8 mouse cellular contexts compared by ENCODE assay signal in the genomic region with DNA sequence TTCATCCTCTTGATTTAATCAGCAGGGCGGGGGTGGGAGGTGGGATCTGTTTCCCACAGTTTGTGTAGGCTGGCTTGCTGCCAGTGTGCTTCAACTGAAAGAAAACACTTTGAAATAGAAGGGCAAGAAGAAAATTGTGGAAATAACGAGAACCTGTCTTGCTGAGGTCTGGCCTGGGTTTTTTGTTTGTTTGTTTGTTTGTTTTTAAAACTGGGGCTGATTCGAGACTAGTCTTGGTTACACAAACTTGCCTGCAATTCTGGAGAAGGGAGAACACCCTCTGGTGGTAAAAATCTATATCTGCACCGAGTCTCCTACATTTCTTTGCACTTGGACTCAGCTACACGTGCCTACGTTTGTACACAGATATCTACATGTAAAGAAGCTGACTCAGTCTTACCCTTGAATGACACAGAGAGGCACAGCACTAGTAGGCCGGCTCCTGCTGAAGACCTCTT. TPM values are rescaled to one million over a fixed set of nuclear protein-coding genes. Genes with fewer than 3 reads are reported as not detected.
DNase-seq lines count a peak whose midpoint lies in the region; ATAC-seq and TF ChIP-seq lines count a peak whose summit lies in the region.

No protein-coding gene starts in this region.

- H3K4me2 ChIP-seq in neural tube, embryonic 11.5 days (ENCODE audit: low read depth), result no peak overlapping the region
- peak overlapping the region; percentile 17 for H3K4me2 ChIP-seq in forebrain, embryonic 13.5 days
- H3K4me2 ChIP-seq in intestine, embryonic 16.5 days (ENCODE audit: low read depth, low read length), result no peak overlapping the region
- H3K4me2 ChIP-seq in limb, embryonic 14.5 days (replicated peaks; ENCODE audit: low read depth, low read length, severe bottlenecking), result peak overlapping the region; percentile 18; the same call in 1 of the 2 replicates
- peak overlapping the region; percentile 56 for H3K4me2 ChIP-seq in myocyte (ENCODE audit: low read depth)

- TF ChIP-seq CTCF in bone marrow, adult 2 months (IDR thresholded peaks at IDR 0.05; ENCODE audit: control insufficient read depth, insufficient read depth, low read length), result 0 out of 2 replicates have a peak, but pooled peaks have one; percentile 29

- no peak overlapping the region for H3K27ac ChIP-seq in neural tube, embryonic 11.5 days (ENCODE audit: low read depth, low read length)
- no peak overlapping the region for H3K27ac ChIP-seq in bone marrow, adult 2 months (ENCODE audit: control insufficient read depth, insufficient read depth, low read depth, low read length, poor library complexity)
- peak overlapping the region; percentile 65 for H3K27ac ChIP-seq in forebrain, embryonic 13.5 days
- no peak overlapping the region for H3K27ac ChIP-seq in intestine, embryonic 16.5 days (ENCODE audit: low read length)
- peak overlapping the region; percentile 53 for H3K27ac ChIP-seq in limb, embryonic 14.5 days (replicated peaks; ENCODE audit: low read depth, low read length)

- H3K9ac ChIP-seq in neural tube, embryonic 11.5 days (ENCODE audit: low read length), result no peak overlapping the region
- no peak overlapping the region for H3K9ac ChIP-seq in forebrain, embryonic 13.5 days
- no peak overlapping the region for H3K9ac ChIP-seq in intestine, embryonic 16.5 days (ENCODE audit: low read depth, low read length)
- no peak overlapping the region for H3K9ac ChIP-seq in limb, embryonic 14.5 days (ENCODE audit: low read depth, low read length, severe bottlenecking)

- no peaks in the 10 kb centered on the region; the same call in 1 of the 2 replicates for H3K4me1 ChIP-seq in neural tube, embryonic 11.5 days (ENCODE audit: control insufficient read depth, insufficient read depth, low read length)
- H3K4me1 ChIP-seq in bone marrow, adult 2 months (ENCODE audit: control insufficient read depth, insufficient read depth, low read length), result peaks cover 2% of the 10 kb centered on the region; the same call in 1 of the 2 replicates
- H3K4me1 ChIP-seq in forebrain, embryonic 13.5 days, result peaks cover 47% of the 10 kb centered on the region
- H3K4me1 ChIP-seq in intestine, embryonic 16.5 days (ENCODE audit: control insufficient read depth, insufficient read depth, low read length), result peaks cover 6% of the 10 kb centered on the region
- peaks cover 24% of the 10 kb centered on the region for H3K4me1 ChIP-seq in limb, embryonic 14.5 days (ENCODE audit: control insufficient read depth, insufficient read depth, low read length)

- WGBS in neural tube, embryonic 11.5 days, result 44% methylated on average over 7 of the region's 7 CpGs
- WGBS in bone marrow, adult 2 months, result 2% methylated on average over 7 of the region's 7 CpGs
- 15% methylated on average over 7 of the region's 7 CpGs for WGBS in forebrain, embryonic 13.5 days
- 20% methylated on average over 7 of the region's 7 CpGs for WGBS in intestine, embryonic 16.5 days
- WGBS in limb, embryonic 14.5 days, result 21% methylated on average over 7 of the region's 7 CpGs

- peak; percentile 29 for DNase-seq in neural tube, embryonic 11.5 days (ENCODE audit: low spot score)
- no peak for DNase-seq in neural tube, embryonic 10.5 days (ENCODE audit: extremely low spot score, low spot score)
- DNase-seq in limb, embryonic 14.5 days (ENCODE audit: low spot score), result peak; percentile 44
- no peak for DNase-seq in spleen, postnatal 14 days (ENCODE audit: low spot score in 2 of 2)

- TF ChIP-seq POLR2A in bone marrow, adult 2 months (IDR thresholded peaks at IDR 0.05; ENCODE audit: borderline replicate concordance, control insufficient read depth, low read depth, low read length), result no peak
- no peak for TF ChIP-seq POLR2A in limb, embryonic 14.5 days (IDR thresholded peaks at IDR 0.05; ENCODE audit: borderline replicate concordance, extremely low read depth, insufficient read depth, insufficient read length)
- TF ChIP-seq POLR2A in myocyte (IDR thresholded peaks at IDR 0.05; ENCODE audit: insufficient read length, low read depth), result no peak

- H3K79me2 ChIP-seq in myocyte (ENCODE audit: control insufficient read depth, insufficient read depth), result no peaks in the 10 kb centered on the region

- H3ac ChIP-seq in myocyte (ENCODE audit: control insufficient read depth, insufficient read length), result no peak overlapping the region

- no peaks in the 10 kb centered on the region for H3K36me3 ChIP-seq in neural tube, embryonic 11.5 days (ENCODE audit: control insufficient read depth, insufficient read depth, low read length)
- no peaks in the 10 kb centered on the region for H3K36me3 ChIP-seq in forebrain, embryonic 13.5 days (ENCODE audit: poor library complexity, severe bottlenecking)
- no peaks in the 10 kb centered on the region for H3K36me3 ChIP-seq in intestine, embryonic 16.5 days (ENCODE audit: control insufficient read depth, insufficient read depth, low read length)
- no peaks in the 10 kb centered on the region for H3K36me3 ChIP-seq in limb, embryonic 14.5 days (ENCODE audit: control insufficient read depth, insufficient read depth, low read length)
- no peaks in the 10 kb centered on the region for H3K36me3 ChIP-seq in myocyte (ENCODE audit: control insufficient read depth, insufficient read depth)

- no peaks in the 10 kb centered on the region for H3K27me3 ChIP-seq in neural tube, embryonic 11.5 days (ENCODE audit: control insufficient read depth, insufficient read depth, low read length)
- H3K27me3 ChIP-seq in forebrain, embryonic 13.5 days, result no peaks in the 10 kb centered on the region
- no peaks in the 10 kb centered on the region for H3K27me3 ChIP-seq in intestine, embryonic 16.5 days (replicated peaks; ENCODE audit: control insufficient read depth, insufficient read depth, low read length)
- H3K27me3 ChIP-seq in limb, embryonic 14.5 days (ENCODE audit: control insufficient read depth, insufficient read depth, low read length), result no peaks in the 10 kb centered on the region
- H3K27me3 ChIP-seq in myocyte (ENCODE audit: control insufficient read depth, insufficient read depth, insufficient read length), result no peaks in the 10 kb centered on the region

- no peak; the same call in 1 of the 2 replicates for ATAC-seq in neural tube, embryonic 11.5 days (ENCODE audit: insufficient read depth, low FRiP score, low TSS enrichment)
- peak; percentile 69 for ATAC-seq in forebrain, embryonic 13.5 days
- peak; percentile 84 for ATAC-seq in intestine, embryonic 16.5 days
- ATAC-seq in limb, embryonic 14.5 days (ENCODE audit: low FRiP score, low read depth), result no peak

- H3K9me3 ChIP-seq in neural tube, embryonic 11.5 days (ENCODE audit: control insufficient read depth, low read length), result no peaks in the 10 kb centered on the region
- H3K9me3 ChIP-seq in forebrain, embryonic 13.5 days (replicated peaks), result no peaks in the 10 kb centered on the region
- H3K9me3 ChIP-seq in intestine, embryonic 16.5 days (ENCODE audit: control insufficient read depth, low read length), result no peaks in the 10 kb centered on the region
- H3K9me3 ChIP-seq in limb, embryonic 14.5 days (ENCODE audit: control insufficient read depth, low read length), result no peaks in the 10 kb centered on the region

- H3K4me3 ChIP-seq in neural tube, embryonic 11.5 days (ENCODE audit: low read depth, low read length), result no peak overlapping the region
- H3K4me3 ChIP-seq in bone marrow, adult 2 months (replicated peaks; ENCODE audit: control insufficient read depth, low read depth, low read length), result no peak overlapping the region
- no peak overlapping the region for H3K4me3 ChIP-seq in forebrain, embryonic 13.5 days
- no peak overlapping the region for H3K4me3 ChIP-seq in intestine, embryonic 16.5 days (ENCODE audit: low read length)
- no peak overlapping the region for H3K4me3 ChIP-seq in limb, embryonic 14.5 days (replicated peaks; ENCODE audit: low read length)
- H3K4me3 ChIP-seq in myocyte, result no peak overlapping the region

TF ChIP-seq in myocyte, 11 proteins besides CTCF, POLR2A, EP300 and RAD21:
- peak; percentile 7 for TF ChIP-seq USF1 (IDR thresholded peaks at IDR 0.05; ENCODE audit: low read depth)
- no peak for TF ChIP-seq MAX (IDR thresholded peaks at IDR 0.05; ENCODE audit: low read depth)

RNA-seq across cellular contexts. Expression of a gene that starts 35.2 kb away (rescaled TPM):
- 96.7 and 101 TPM in 2 replicates for polyA plus RNA-seq in neural tube, embryonic 11.5 days (2014; fragmentation: Nextera tagmentation; extraction: Ambion mirVana)
- 19.8 and 38.1 TPM in 2 replicates for polyA plus RNA-seq in bone marrow, adult 2 months (2011; ENCODE audit: insufficient read depth, insufficient read length, low replicate concordance, missing spikeins)
- polyA plus RNA-seq in forebrain, embryonic 13.5 days (2015; fragmentation: Nextera tagmentation; extraction: Ambion mirVana), result 112 and 124 TPM in 2 replicates
- polyA plus RNA-seq in intestine, embryonic 16.5 days (2015; fragmentation: Nextera tagmentation; extraction: Ambion mirVana), result 54.0 and 64.5 TPM in 2 replicates
- 41.1 and 59.0 TPM in 2 replicates for polyA plus RNA-seq in limb, embryonic 14.5 days (2012; rRNA removed)
- 78.8 and 83.4 TPM in 2 replicates for polyA plus RNA-seq in limb, embryonic 14.5 days (2014; fragmentation: Nextera tagmentation; extraction: Ambion mirVana)
- polyA plus RNA-seq in myocyte (2012; fragmentation: generic; extraction: Trizol), result 18.9 TPM

RNA-seq across cellular contexts. Expression of a gene that starts 50.5 kb away (rescaled TPM):
- 112 and 117 TPM in 2 replicates for polyA plus RNA-seq in neural tube, embryonic 11.5 days (2014; fragmentation: Nextera tagmentation; extraction: Ambion mirVana)
- polyA plus RNA-seq in bone marrow, adult 2 months (2011; ENCODE audit: insufficient read depth, insufficient read length, low replicate concordance, missing spikeins), result 24.3 and 29.9 TPM in 2 replicates
- 103 and 110 TPM in 2 replicates for polyA plus RNA-seq in forebrain, embryonic 13.5 days (2015; fragmentation: Nextera tagmentation; extraction: Ambion mirVana)
- 140 and 141 TPM in 2 replicates for polyA plus RNA-seq in intestine, embryonic 16.5 days (2015; fragmentation: Nextera tagmentation; extraction: Ambion mirVana)
- polyA plus RNA-seq in limb, embryonic 14.5 days (2012; rRNA removed), result 33.2 and 55.6 TPM in 2 replicates
- polyA plus RNA-seq in limb, embryonic 14.5 days (2014; fragmentation: Nextera tagmentation; extraction: Ambion mirVana), result 94.4 and 97.7 TPM in 2 replicates
- 59.5 TPM for polyA plus RNA-seq in myocyte (2012; fragmentation: generic; extraction: Trizol)

Comparison
In these comparisons a context has a peak if more than half of its experiments do, and no peak if none do; other contexts are left out.
1. DNase-seq: peak in neural tube, embryonic 11.5 days (single experiment) and limb, embryonic 14.5 days (single experiment); none in neural tube, embryonic 10.5 days (single experiment) and spleen, postnatal 14 days (0 of 2).
2. ATAC-seq: peak in forebrain, embryonic 13.5 days (single experiment) and intestine, embryonic 16.5 days (single experiment); none in neural tube, embryonic 11.5 days (single experiment) and limb, embryonic 14.5 days (single experiment).
3. H3K27ac ChIP-seq: peak in forebrain, embryonic 13.5 days (single experiment) and limb, embryonic 14.5 days (single experiment); none in neural tube, embryonic 11.5 days (single experiment), bone marrow, adult 2 months (single experiment) and intestine, embryonic 16.5 days (single experiment).
4. H3K4me2 ChIP-seq: peak in forebrain, embryonic 13.5 days (single experiment), limb, embryonic 14.5 days (single experiment) and myocyte (single experiment); none in neural tube, embryonic 11.5 days (single experiment) and intestine, embryonic 16.5 days (single experiment).